Mouse (Mus musculus) bone marrow macrophage, adult 2 months (primary cell): ENCODE measurements around the gene Ptpro.

Source experiments
- CTCF ChIP-seq: IDR thresholded peaks from 2 replicates; pipeline ENCODE4 v1.5.1; 2012; ENCODE audit warnings: low read depth, mild to moderate bottlenecking, low read length, moderate library complexity
- POLR2A ChIP-seq: IDR thresholded peaks from 2 replicates; pipeline ENCODE4 v1.6.1; 2012; ENCODE audit warnings: mild to moderate bottlenecking, low read depth, low read length, borderline replicate concordance

DNA sequence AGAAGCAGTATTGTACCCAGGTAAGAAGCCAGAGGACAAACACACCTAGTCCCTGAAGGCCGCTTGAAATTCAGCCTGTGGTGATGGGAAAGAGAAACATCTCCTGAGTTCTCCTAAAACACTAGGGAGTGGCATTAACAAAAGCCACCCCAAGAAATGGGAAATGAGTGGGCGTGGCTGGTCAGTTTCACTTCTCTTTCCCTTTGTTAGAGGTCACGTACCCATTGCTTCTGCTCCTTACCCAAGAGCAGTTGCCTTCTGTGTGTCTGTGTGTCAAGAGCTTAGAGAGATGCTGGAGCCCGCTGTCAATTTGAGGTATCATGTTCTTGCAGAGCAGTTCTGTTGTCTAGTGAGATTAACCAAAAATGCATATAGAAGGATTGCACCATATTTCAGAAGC, 134.2 kb downstream of the Ptpro start:
- TF ChIP-seq CTCF (no peak), POLR2A (no peak)
